Mouse (Mus musculus) liver, embryonic 15.5 days (tissue): ENCODE measurements around the gene Olr1. TPM values are rescaled to one million over a fixed set of nuclear protein-coding genes. Genes with fewer than 3 reads are reported as not detected.

Experiments used
- ATAC-seq: fragments of 200-750 bp; cut with Nextera tagmentation; 2 replicates; pipeline ENCODE4 v1.8.0; 2017; ENCODE audit warnings: moderate number of reproducible peaks, mild to moderate bottlenecking, moderate library complexity; ENCODE audit not compliant: insufficient read depth
- H3K27ac ChIP-seq: fragments of 300-500 bp; sonication (generic); replicated peaks from 2 replicates; pipeline ENCODE4 v1.5.1; 2015; ENCODE audit warnings: mild to moderate bottlenecking, inconsistent platforms
- H3K27me3 ChIP-seq: fragments of 300-500 bp; sonication (generic); 2 replicates; pipeline ENCODE4 v1.6.1; 2015; ENCODE audit warnings: mild to moderate bottlenecking, inconsistent platforms
- H3K36me3 ChIP-seq: fragments of 300-500 bp; sonication (generic); replicated peaks from 2 replicates; pipeline ENCODE4 v1.6.1; 2015; ENCODE audit warnings: moderate library complexity, mild to moderate bottlenecking, inconsistent platforms
- H3K4me1 ChIP-seq: fragments of 300-500 bp; sonication (generic); replicated peaks from 2 replicates; pipeline ENCODE4 v1.6.1; 2015; ENCODE audit warnings: inconsistent platforms
- H3K4me2 ChIP-seq: fragments of 300-500 bp; sonication (generic); 2 replicates; pipeline ENCODE4 v1.6.1; 2015; ENCODE audit warnings: moderate library complexity, mild to moderate bottlenecking, inconsistent platforms
- H3K4me3 ChIP-seq: fragments of 300-500 bp; sonication (generic); replicated peaks from 2 replicates; pipeline ENCODE4 v1.5.1; 2015; ENCODE audit warnings: mild to moderate bottlenecking, inconsistent platforms
- H3K9ac ChIP-seq: fragments of 300-500 bp; sonication (generic); 2 replicates; pipeline ENCODE4 v1.6.1; 2015; ENCODE audit warnings: moderate library complexity, mild to moderate bottlenecking, inconsistent platforms
- H3K9me3 ChIP-seq: fragments of 300-500 bp; sonication (generic); replicated peaks from 2 replicates; pipeline ENCODE4 v1.6.1; 2016; ENCODE audit warnings: inconsistent platforms
- WGBS: fragments of 180-500 bp; shearing (Covaris S2); methylation state at CpG from one replicate; pipeline ENCODE4 v1.1.7; 2015; ENCODE audit warnings: mixed read lengths; ENCODE audit not compliant: insufficient replicate concordance; 5-methylcytosine and 5-hydroxymethylcytosine counted together
- polyA plus RNA-seq: library from polyadenylated mRNA; unstranded; fragments of >200 nt; fragmentation: Nextera tagmentation; extraction: Ambion mirVana; gene quantifications from 2 replicates; pipeline ENCODE4 v1.2.1, GENCODE M21; 2015

Gene Olr1
- polyA plus RNA-seq, 1 experiment from 2014 or later = 1.3 TPM

GRCm38 (mm10) chr6:129532942-129533860 is 26.2 kb upstream of the Olr1 start, which contains the start of gene Gabarapl1:
Gene Gabarapl1, plus strand, starts transcription at chr6:129533160.
- Histone ChIP-seq H3K9ac (peak within 1 kb of the TSS; percentile 78), H3K4me1 (peaks cover 30% of the 10 kb centered on the region), H3K4me2 (peak within 1 kb of the TSS; percentile 87), H3K27ac (peak within 1 kb of the TSS; percentile 79), H3K4me3 (peak within 1 kb of the TSS; percentile 80), H3K36me3 (peaks cover 16% of the 10 kb centered on the region), H3K27me3 (no peaks in the 10 kb centered on the region), H3K9me3 (no peaks in the 10 kb centered on the region)
- under 1% methylated on average over 55 of the region's 55 CpGs for whole genome bisulfite sequencing
- peak; percentile 82 for ATAC-seq

GRCm38 (mm10) chr6:129532556-129532941 is 25.6 kb upstream of the Olr1 start:
- no peaks in the 10 kb centered on the region for H3K9me3 ChIP-seq

GRCm38 (mm10) chr6:129530261-129530660 is 23.3 kb upstream of the Olr1 start:
- H3K27me3 ChIP-seq = no peaks in the 10 kb centered on the region
- H3K4me1 ChIP-seq = peaks cover 22% of the 10 kb centered on the region
- H3K36me3 ChIP-seq = no peaks in the 10 kb centered on the region
- no peak overlapping the region for H3K4me2 ChIP-seq
- H3K9ac ChIP-seq = no peak overlapping the region
- H3K27ac ChIP-seq = no peak overlapping the region
- H3K9me3 ChIP-seq = no peaks in the 10 kb centered on the region
- no peak for ATAC-seq
- no peak overlapping the region for H3K4me3 ChIP-seq

More at GRCm38 (mm10) chr6:129532556-129532941, 25.6 kb upstream of the Olr1 start:
- ATAC-seq = peak; percentile 34
- Histone ChIP-seq H3K4me1 (peaks cover 30% of the 10 kb centered on the region), H3K4me3 (peak overlapping the region; percentile 80), H3K27ac (peak overlapping the region; percentile 79), H3K27me3 (no peaks in the 10 kb centered on the region), H3K4me2 (peak overlapping the region; percentile 87), H3K36me3 (peaks cover 11% of the 10 kb centered on the region), H3K9ac (peak overlapping the region; percentile 78)
- WGBS = 36% methylated on average over 7 of the region's 7 CpGs

- Histone ChIP-seq H3K36me3 (no peaks in the 10 kb centered on the region), H3K27ac (no peak overlapping the region), H3K9me3 (no peaks in the 10 kb centered on the region), H3K27me3 (no peaks in the 10 kb centered on the region), H3K9ac (no peak overlapping the region), H3K4me2 (no peak overlapping the region), H3K4me1 (peaks cover 16% of the 10 kb centered on the region), H3K4me3 (no peak overlapping the region)
- no peak for ATAC-seq
- WGBS = 67% methylated on average over 1 of the region's 1 CpGs
Observed at GRCm38 (mm10) chr6:129529605-129530004, 22.6 kb upstream of the Olr1 start.

GRCm38 (mm10) chr6:129527416-129527815 is 20.5 kb upstream of the Olr1 start:
- Histone ChIP-seq H3K9ac (no peak overlapping the region), H3K4me3 (no peak overlapping the region), H3K4me2 (no peak overlapping the region), H3K27ac (no peak overlapping the region), H3K4me1 (peaks cover under 1% of the 10 kb centered on the region), H3K36me3 (no peaks in the 10 kb centered on the region), H3K9me3 (no peaks in the 10 kb centered on the region), H3K27me3 (no peaks in the 10 kb centered on the region)
- WGBS = 48% methylated on average over 2 of the region's 2 CpGs
- ATAC-seq = no peak

GRCm38 (mm10) chr6:129526069-129526468 is 19.1 kb upstream of the Olr1 start:
- Histone ChIP-seq H3K27ac (no peak overlapping the region), H3K4me1 (no peaks in the 10 kb centered on the region), H3K27me3 (no peaks in the 10 kb centered on the region), H3K9me3 (no peaks in the 10 kb centered on the region), H3K36me3 (no peaks in the 10 kb centered on the region), H3K4me2 (no peak overlapping the region), H3K9ac (no peak overlapping the region), H3K4me3 (no peak overlapping the region)
- ATAC-seq = no peak

- no peaks in the 10 kb centered on the region for H3K36me3 ChIP-seq
Observed at GRCm38 (mm10) chr6:129517752-129518408, 10.9 kb upstream of the Olr1 start.

GRCm38 (mm10) chr6:129516388-129516787 is 9.4 kb upstream of the Olr1 start:
- H3K4me3 ChIP-seq = no peak overlapping the region
- ATAC-seq = no peak
- no peaks in the 10 kb centered on the region for H3K4me1 ChIP-seq
- H3K27ac ChIP-seq = no peak overlapping the region
- H3K36me3 ChIP-seq = no peaks in the 10 kb centered on the region
- H3K4me2 ChIP-seq = no peak overlapping the region
- no peaks in the 10 kb centered on the region for H3K9me3 ChIP-seq
- 55% methylated on average over 10 of the region's 10 CpGs for WGBS
- H3K9ac ChIP-seq = no peak overlapping the region
- H3K27me3 ChIP-seq = no peaks in the 10 kb centered on the region

More at GRCm38 (mm10) chr6:129517752-129518408, 10.9 kb upstream of the Olr1 start:
- Histone ChIP-seq H3K9ac (no peak overlapping the region), H3K4me1 (no peaks in the 10 kb centered on the region), H3K9me3 (no peaks in the 10 kb centered on the region), H3K4me2 (no peak overlapping the region), H3K27me3 (no peaks in the 10 kb centered on the region), H3K27ac (no peak overlapping the region), H3K4me3 (no peak overlapping the region)
- ATAC-seq = no peak
- 27% methylated on average over 2 of the region's 2 CpGs for WGBS

- WGBS = 66% methylated on average over 3 of the region's 3 CpGs
Observed at GRCm38 (mm10) chr6:129515068-129515467, 8.1 kb upstream of the Olr1 start.

GRCm38 (mm10) chr6:129514376-129514775 is 7.4 kb upstream of the Olr1 start:
- no peak overlapping the region for H3K4me3 ChIP-seq
- WGBS = 34% methylated on average over 2 of the region's 2 CpGs
- no peaks in the 10 kb centered on the region for H3K9me3 ChIP-seq
- no peaks in the 10 kb centered on the region for H3K36me3 ChIP-seq
- H3K27me3 ChIP-seq = no peaks in the 10 kb centered on the region
- H3K9ac ChIP-seq = no peak overlapping the region
- H3K4me1 ChIP-seq = no peaks in the 10 kb centered on the region
- H3K4me2 ChIP-seq = no peak overlapping the region
- ATAC-seq = no peak
- no peak overlapping the region for H3K27ac ChIP-seq

More at GRCm38 (mm10) chr6:129515068-129515467, 8.1 kb upstream of the Olr1 start:
- no peaks in the 10 kb centered on the region for H3K36me3 ChIP-seq
- ATAC-seq = no peak
- H3K9ac ChIP-seq = no peak overlapping the region
- H3K4me3 ChIP-seq = no peak overlapping the region
- no peak overlapping the region for H3K4me2 ChIP-seq
- no peak overlapping the region for H3K27ac ChIP-seq
- H3K4me1 ChIP-seq = no peaks in the 10 kb centered on the region
- H3K27me3 ChIP-seq = no peaks in the 10 kb centered on the region
- no peaks in the 10 kb centered on the region for H3K9me3 ChIP-seq

GRCm38 (mm10) chr6:129513409-129513808 is 6.4 kb upstream of the Olr1 start:
- Histone ChIP-seq H3K9me3 (no peaks in the 10 kb centered on the region), H3K27me3 (no peaks in the 10 kb centered on the region), H3K4me2 (no peak overlapping the region), H3K4me1 (no peaks in the 10 kb centered on the region), H3K4me3 (no peak overlapping the region), H3K27ac (no peak overlapping the region), H3K9ac (no peak overlapping the region), H3K36me3 (no peaks in the 10 kb centered on the region)
- no peak for ATAC-seq
- 46% methylated on average over 1 of the region's 1 CpGs for WGBS
